Mouse (Mus musculus) forebrain, embryonic 11.5 days (tissue): ENCODE data around the gene Plxna1. TPM values are rescaled to one million over a fixed set of nuclear protein-coding genes. Genes with fewer than 3 reads are reported as not detected.
A peak's percentile ranks its signal among the peaks of the same experiment; 100 is the strongest.

Experiments used
- ATAC-seq: fragments of 200-750 bp; cut with Nextera tagmentation; replicated peaks from 2 replicates; pipeline ENCODE4 v1.8.0; 2017; ENCODE audit warnings: moderate TSS enrichment; ENCODE audit not compliant: low FRiP score
- DNase-seq: peaks from one replicate; pipeline ENCODE4 v3.0.0-alpha.2; 2017; ENCODE audit warnings: low spot score
- H3K27ac ChIP-seq: fragments of 300-500 bp; sonication (generic); 2 replicates; pipeline ENCODE4 v1.5.1; 2014; ENCODE audit warnings: low read depth, low read length
- H3K27me3 ChIP-seq: fragments of 300-500 bp; sonication (generic); 2 replicates; pipeline ENCODE4 v1.6.1; 2014; ENCODE audit warnings: mild to moderate bottlenecking, low read length, mixed read lengths; ENCODE audit not compliant: control insufficient read depth, insufficient read depth
- H3K36me3 ChIP-seq: fragments of 300-500 bp; sonication (generic); 2 replicates; pipeline ENCODE4 v1.6.1; 2014; ENCODE audit warnings: mild to moderate bottlenecking, low read length, moderate library complexity, mixed read lengths; ENCODE audit not compliant: control insufficient read depth, insufficient read depth
- H3K4me1 ChIP-seq: fragments of 300-500 bp; sonication (generic); replicated peaks from 2 replicates; pipeline ENCODE4 v1.6.1; 2014; ENCODE audit warnings: low read length, mixed read lengths; ENCODE audit not compliant: control insufficient read depth, insufficient read depth
- H3K4me2 ChIP-seq: fragments of 300-500 bp; sonication (generic); 2 replicates; pipeline ENCODE4 v1.6.1; 2014; ENCODE audit warnings: low read depth, mild to moderate bottlenecking, low read length, moderate library complexity, mixed read lengths; ENCODE audit not compliant: severe bottlenecking
- H3K4me3 ChIP-seq: fragments of 300-500 bp; sonication (generic); 2 replicates; pipeline ENCODE4 v1.5.1; 2014; ENCODE audit warnings: low read depth, low read length
- H3K9ac ChIP-seq: fragments of 300-500 bp; sonication (generic); 2 replicates; pipeline ENCODE4 v1.6.1; 2014; ENCODE audit warnings: low read length
- H3K9me3 ChIP-seq: fragments of 300-500 bp; sonication (generic); 2 replicates; pipeline ENCODE4 v1.6.1; 2016; ENCODE audit warnings: low read length, mixed read lengths; ENCODE audit not compliant: control insufficient read depth
- WGBS: fragments of 180-500 bp; shearing (Covaris S2); extraction: QIAGEN DNeasy Blood & Tissue Kit; methylation state at CpG from one replicate; pipeline ENCODE4 v1.1.7; 2014; 5-methylcytosine and 5-hydroxymethylcytosine counted together
- polyA plus RNA-seq: library from polyadenylated mRNA; unstranded; fragments of >200 nt; fragmentation: Nextera tagmentation; extraction: Ambion mirVana; gene quantifications from 2 replicates; pipeline ENCODE4 v1.2.1, GENCODE M21; 2014

Gene Plxna1
- polyA plus RNA-seq, 1 experiment from 2014 or later: 41.5 TPM

DNA sequence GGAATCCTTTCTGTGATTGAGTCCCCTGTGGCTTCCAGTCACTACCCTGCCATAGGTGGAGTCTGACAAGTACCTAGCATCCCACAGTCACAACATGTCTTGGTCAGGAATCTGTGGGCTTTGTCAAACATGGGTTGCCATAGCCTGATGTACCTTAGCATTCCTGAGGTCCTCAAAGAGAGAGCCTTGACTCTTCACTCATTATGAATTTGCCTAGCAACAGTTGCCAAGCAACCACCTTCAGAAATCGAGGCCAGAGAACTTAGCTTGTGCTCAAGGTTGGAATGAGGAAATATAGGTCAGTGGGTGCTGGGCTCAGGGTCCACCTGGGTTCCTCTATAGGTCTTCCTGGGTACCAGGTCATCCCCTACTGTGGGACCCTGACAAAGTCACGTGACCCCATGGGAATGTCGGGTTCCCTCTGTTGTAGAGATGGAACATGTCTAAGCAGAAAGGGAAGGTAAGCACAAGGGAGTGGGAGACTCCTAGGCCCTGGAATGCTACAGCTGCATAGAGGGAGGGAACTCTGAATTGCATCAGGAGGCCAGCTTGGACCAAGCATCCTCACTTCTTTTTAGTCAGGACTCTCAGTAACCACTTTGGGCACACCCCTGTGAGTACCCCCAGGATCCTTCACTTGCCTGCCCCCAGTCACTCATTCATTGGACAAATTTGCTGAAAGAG lies 57.9 kb downstream of the Plxna1 start:
- ATAC-seq: no peak

DNA sequence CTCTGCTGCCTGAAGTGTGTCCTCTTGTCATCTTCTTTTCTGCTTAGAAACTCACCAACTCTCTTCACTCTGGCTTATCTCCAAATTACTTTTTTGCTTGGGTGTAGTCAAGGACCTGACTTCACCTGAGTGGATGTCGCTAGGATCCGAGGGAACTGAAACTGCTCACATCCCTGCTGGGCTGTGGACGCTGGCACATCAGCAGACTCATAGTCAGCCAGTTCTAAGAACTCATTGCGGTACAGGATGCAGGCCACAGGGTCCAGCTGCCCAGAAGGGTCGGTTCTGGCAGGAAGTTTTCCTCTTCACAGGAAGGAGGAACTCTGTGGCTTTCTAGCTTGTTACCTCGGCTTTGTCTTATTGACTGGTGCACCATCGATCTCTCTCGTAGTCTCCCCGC lies 62.6 kb downstream of the Plxna1 start:
- WGBS: 86% methylated on average over 9 of the region's 9 CpGs
- no peak overlapping the region for H3K4me3 ChIP-seq

More for the DNA sequence above, 57.9 kb downstream of the Plxna1 start:
- Histone ChIP-seq H3K9me3 (peaks cover 5% of the 10 kb centered on the region; the same call in 1 of the 2 replicates), H3K27me3 (no peaks in the 10 kb centered on the region), H3K9ac (no peak overlapping the region), H3K27ac (no peak overlapping the region), H3K4me2 (no peak overlapping the region), H3K4me3 (no peak overlapping the region), H3K4me1 (no peaks in the 10 kb centered on the region), H3K36me3 (no peaks in the 10 kb centered on the region)
- WGBS: 66% methylated on average over 3 of the region's 3 CpGs
- no peak for DNase-seq

DNA sequence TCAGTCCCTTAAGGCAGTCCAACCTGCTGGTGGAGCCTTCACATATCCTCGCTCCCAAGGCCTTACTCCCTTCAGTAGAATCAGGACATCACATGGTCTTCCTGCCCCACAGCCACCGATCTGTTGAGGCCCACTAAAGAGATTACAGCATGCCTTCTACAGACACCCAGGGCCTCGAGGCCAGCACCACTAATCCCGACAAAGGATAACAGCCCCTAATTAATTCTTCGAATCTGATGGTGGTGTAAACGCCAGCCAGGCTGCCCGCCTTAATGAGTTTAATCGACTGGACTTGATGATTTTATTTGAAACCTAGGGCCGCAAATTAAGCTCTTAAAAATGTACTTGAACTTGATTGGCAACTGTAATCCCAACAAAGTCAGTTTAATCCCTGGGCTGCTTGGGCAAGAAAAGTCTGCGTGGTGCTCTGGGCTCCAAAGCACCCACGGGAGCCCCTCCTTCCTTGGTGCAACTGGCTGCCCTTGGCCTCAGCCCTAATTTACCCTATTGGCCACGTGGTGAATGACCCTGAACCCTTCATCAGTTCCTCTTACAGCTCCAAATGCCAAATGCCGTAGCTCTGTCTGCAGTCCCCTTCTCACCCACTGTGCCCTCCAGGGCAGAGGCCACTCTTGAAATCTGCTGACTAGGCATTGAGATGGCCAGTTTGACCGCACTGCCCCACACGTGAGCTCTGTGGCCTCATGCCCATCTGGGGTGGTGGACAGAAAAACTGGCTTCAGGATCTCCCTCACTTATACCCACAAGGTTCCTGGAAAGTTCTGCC lies 65.3 kb downstream of the Plxna1 start:
- DNase-seq (no peak), ATAC-seq (peak; percentile 66)
- H3K4me3 ChIP-seq: no peak overlapping the region
- H3K27me3 ChIP-seq: peaks cover 5% of the 10 kb centered on the region; the same call in 1 of the 2 replicates
- no peaks in the 10 kb centered on the region for H3K4me1 ChIP-seq
- H3K36me3 ChIP-seq: no peaks in the 10 kb centered on the region
- no peak overlapping the region for H3K9ac ChIP-seq
- WGBS: 32% methylated on average over 15 of the region's 15 CpGs
- no peak overlapping the region for H3K27ac ChIP-seq
- H3K4me2 ChIP-seq: no peak overlapping the region
- H3K9me3 ChIP-seq: no peaks in the 10 kb centered on the region

More for the DNA sequence above, 62.6 kb downstream of the Plxna1 start:
- DNase-seq: no peak
- Histone ChIP-seq H3K4me1 (no peaks in the 10 kb centered on the region), H3K27ac (no peak overlapping the region), H3K9ac (no peak overlapping the region), H3K36me3 (no peaks in the 10 kb centered on the region), H3K9me3 (no peaks in the 10 kb centered on the region), H3K4me2 (no peak overlapping the region), H3K27me3 (peaks cover under 1% of the 10 kb centered on the region; the same call in 1 of the 2 replicates)
- no peak for ATAC-seq

DNA sequence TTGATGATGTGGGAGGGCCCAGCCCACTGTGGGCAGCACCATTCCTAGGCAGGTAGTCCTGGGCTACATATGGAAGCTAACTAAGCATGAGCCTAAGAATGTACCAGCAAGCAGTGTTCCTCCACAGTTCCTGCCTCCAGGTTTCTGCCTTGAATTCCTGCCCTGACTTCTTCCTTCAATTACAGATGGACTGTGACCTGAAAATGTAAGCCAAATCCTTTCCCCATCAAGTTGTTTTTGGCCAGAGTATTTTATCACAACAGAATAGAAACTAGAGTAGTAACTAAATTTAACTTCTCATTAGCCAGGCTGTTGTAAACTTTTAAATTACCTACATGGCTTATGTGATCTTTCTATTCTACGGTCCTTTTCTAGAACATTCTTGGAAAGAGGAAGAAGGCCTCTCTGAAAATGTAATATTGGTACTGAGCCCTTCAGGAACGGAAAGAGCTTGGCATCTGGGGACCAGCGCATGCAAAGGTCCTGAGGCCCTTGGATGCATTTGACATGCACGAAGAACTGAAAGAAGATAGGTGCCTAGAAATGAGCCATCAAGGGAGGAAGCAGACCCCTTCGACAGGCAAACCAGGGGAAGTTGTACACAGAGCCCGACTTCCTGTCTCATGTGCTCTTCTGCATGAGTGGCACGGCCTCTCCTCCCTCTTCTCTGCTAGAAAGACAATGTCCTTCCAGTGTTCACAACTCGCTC lies 66.3 kb downstream of the Plxna1 start:
- 0 out of 2 replicates have a peak, but pooled peaks cover 3% of the 10 kb centered on the region for H3K4me1 ChIP-seq
- peaks cover 5% of the 10 kb centered on the region; the same call in 1 of the 2 replicates for H3K27me3 ChIP-seq
- H3K9ac ChIP-seq: no peak overlapping the region
- 88% methylated on average over 8 of the region's 8 CpGs for WGBS
- DNase-seq: no peak
- ATAC-seq: no peak
- H3K4me3 ChIP-seq: no peak overlapping the region
- no peaks in the 10 kb centered on the region for H3K36me3 ChIP-seq
- H3K27ac ChIP-seq: no peak overlapping the region
- no peaks in the 10 kb centered on the region for H3K9me3 ChIP-seq
- no peak overlapping the region for H3K4me2 ChIP-seq

DNA sequence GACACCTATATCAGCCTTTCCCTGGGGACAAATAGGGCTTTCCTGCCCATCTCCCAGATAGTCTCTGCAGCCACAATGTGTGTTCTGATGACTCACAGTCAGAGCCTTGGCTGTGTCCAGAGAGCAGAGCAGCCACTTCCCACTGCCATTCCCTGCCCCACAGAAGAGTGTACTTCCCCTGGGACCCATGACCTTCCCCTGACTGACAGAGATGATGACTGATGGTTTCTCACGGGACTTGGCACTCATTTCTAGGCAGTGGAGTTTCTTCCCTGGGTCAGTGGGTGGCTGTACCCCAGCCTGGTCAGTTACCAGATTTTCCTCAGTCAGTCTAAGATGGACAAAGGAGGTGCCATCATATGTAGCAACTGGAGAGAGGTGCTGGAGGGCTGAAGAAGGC lies 67.8 kb downstream of the Plxna1 start:
- ATAC-seq: no peak
- no peak overlapping the region for H3K27ac ChIP-seq
- no peak overlapping the region for H3K4me2 ChIP-seq
- no peaks in the 10 kb centered on the region for H3K9me3 ChIP-seq
- H3K4me3 ChIP-seq: no peak overlapping the region
- DNase-seq: no peak
- WGBS: 64% methylated on average over 1 of the region's 1 CpGs
- H3K9ac ChIP-seq: no peak overlapping the region
- H3K36me3 ChIP-seq: no peaks in the 10 kb centered on the region
- H3K27me3 ChIP-seq: peaks cover 5% of the 10 kb centered on the region; the same call in 1 of the 2 replicates
- H3K4me1 ChIP-seq: 0 out of 2 replicates have a peak, but pooled peaks cover 5% of the 10 kb centered on the region

DNA sequence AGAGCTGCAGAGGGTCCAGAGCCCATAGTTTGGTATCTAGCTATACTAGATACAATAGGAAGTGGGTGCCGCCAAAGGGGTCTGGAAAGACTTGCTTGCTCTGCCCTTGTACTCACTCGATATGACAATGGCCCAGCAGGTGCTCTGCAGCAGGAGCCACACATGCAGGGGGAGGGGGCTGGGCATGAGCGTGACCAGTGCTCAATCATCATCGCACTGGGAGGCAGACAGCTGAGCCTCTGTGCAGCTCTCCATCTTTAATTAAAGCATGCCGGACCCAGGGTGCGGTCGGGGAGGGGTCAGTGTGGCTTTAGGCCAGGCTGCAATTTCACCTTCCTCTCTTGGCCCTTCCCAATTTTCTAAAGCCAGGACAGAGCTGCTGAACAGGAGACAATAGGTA lies 70.9 kb downstream of the Plxna1 start:
- 10% methylated on average over 7 of the region's 7 CpGs for WGBS
- H3K4me2 ChIP-seq: no peak overlapping the region
- no peak overlapping the region for H3K27ac ChIP-seq
- ATAC-seq: 0 out of 2 replicates have a peak, but pooled peaks have one; percentile 22
- no peak overlapping the region for H3K4me3 ChIP-seq
- peaks cover 6% of the 10 kb centered on the region; the same call in 1 of the 2 replicates for H3K4me1 ChIP-seq
- H3K9ac ChIP-seq: no peak overlapping the region
- no peaks in the 10 kb centered on the region for H3K36me3 ChIP-seq
- peaks cover 5% of the 10 kb centered on the region; the same call in 1 of the 2 replicates for H3K27me3 ChIP-seq
- DNase-seq: no peak
- no peaks in the 10 kb centered on the region for H3K9me3 ChIP-seq

DNA sequence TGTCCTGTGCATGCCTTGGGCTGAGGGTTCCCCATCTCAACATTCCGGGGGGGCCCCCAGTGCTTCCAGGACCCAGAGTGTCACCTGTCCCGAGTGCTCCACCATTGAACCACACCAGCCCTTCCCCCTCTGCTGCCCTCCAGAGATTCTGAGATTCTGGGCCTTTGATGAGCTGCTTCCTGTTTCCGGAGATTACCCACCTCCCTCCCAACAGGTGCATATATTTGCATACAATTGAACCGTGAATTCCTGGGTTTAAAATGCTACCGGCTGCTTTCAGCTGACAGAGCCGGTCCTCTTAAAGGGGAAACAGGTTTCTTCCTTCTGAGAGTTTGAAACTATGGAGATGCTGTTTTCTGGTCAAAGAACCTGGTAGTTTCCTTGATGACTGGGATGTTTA lies 74.3 kb downstream of the Plxna1 start:
- Histone ChIP-seq H3K9me3 (no peaks in the 10 kb centered on the region; the same call in 1 of the 2 replicates), H3K4me2 (no peak overlapping the region), H3K27ac (no peak overlapping the region), H3K4me3 (no peak overlapping the region), H3K4me1 (peaks cover 6% of the 10 kb centered on the region; the same call in 1 of the 2 replicates), H3K9ac (no peak overlapping the region), H3K36me3 (no peaks in the 10 kb centered on the region; the same call in 1 of the 2 replicates), H3K27me3 (no peaks in the 10 kb centered on the region)
- ATAC-seq (no peak), DNase-seq (no peak)
- WGBS: 32% methylated on average over 6 of the region's 6 CpGs

DNA sequence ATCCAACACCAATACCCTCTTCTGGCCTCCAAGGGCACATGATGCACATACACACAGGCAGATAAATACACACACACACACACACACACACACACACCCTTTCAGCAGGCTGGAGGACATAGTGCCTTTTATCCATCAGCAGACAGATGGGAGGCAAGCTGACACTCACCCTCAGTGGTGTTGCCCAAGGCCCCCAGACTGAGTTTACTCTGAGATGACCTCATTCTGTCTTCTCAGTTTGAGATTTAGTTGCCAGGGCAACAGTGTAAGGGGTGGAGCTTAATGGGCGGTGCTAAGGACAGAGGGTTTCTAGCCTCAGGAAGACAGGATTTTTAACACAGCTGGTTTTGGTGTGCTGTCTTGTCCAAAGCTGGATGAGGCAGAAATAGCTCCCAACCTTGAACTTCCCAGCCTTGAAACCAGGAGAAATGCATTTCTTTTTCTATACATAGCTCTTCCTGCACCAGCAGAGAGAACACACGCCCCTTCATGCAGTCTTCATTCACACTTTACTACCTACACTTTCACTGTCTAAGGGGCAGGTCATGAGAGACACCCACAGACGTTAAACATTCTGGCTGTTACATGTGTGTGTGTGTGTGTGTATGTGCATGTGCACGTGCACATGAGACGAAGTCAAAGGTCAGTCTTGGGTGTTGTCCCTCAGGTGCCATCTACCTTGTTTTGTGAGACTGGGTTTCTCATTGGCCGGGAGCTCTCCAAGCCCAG lies 75.6 kb downstream of the Plxna1 start:
- Histone ChIP-seq H3K27me3 (no peaks in the 10 kb centered on the region), H3K4me1 (peaks cover 6% of the 10 kb centered on the region; the same call in 1 of the 2 replicates), H3K4me2 (no peak overlapping the region), H3K36me3 (no peaks in the 10 kb centered on the region; the same call in 1 of the 2 replicates), H3K9me3 (no peaks in the 10 kb centered on the region; the same call in 1 of the 2 replicates), H3K27ac (no peak overlapping the region), H3K4me3 (no peak overlapping the region), H3K9ac (no peak overlapping the region)
- DNase-seq (peak; percentile 67), ATAC-seq (peak; percentile 79)
- 55% methylated on average over 6 of the region's 6 CpGs for WGBS
